Mouse (Mus musculus) ovary, postnatal 36 days (tissue): Measurements from ENCODE around the gene Apoc2.

Experiments
- DNase-seq: peaks from one replicate; pipeline ENCODE4 v3.0.0; 2022; ENCODE audit warnings: low spot score, mixed read lengths

The Apoc2 gene

DNA sequence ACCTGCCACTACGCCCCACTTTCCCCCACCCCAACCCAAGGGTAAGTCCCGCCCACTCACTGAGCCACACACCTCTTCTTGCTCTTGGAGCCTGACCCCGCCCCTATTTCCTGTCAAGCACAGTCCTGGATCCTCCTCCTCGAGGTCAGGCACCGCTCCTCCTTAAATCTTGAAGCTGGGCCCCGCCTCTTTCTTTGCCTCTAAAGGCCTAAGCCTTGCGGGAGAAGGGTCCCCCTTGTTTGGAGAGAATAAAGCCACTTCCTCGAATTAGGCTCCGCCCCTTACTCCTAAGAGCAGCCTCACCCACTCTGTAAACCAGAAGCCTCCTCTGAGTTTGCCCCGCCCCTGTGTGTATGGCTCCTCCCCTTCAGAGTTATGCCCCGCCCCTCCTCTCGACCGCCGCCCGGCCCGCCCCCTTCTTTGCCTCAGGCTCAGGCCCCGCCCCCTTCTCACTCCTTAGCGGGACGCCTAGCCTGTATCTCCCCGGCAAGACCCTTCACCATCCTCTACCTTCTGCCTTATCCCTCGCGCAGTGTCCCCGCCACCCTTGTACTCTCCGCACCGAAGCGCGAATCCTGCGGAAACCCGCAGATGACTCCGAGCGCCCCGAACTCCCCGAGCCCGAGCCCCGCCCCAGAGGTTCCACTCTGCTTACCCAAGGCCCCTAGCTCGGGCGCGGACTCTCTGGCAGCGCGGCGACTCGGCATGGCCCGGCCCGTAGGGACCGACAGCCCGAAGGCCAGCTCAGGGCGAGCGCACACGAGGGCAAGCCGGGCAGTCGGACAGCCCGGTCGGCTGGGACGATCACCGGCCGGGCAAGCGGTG lies 49.0 kb downstream of the Apoc2 start:
- peak; percentile 93 for DNase-seq

DNA sequence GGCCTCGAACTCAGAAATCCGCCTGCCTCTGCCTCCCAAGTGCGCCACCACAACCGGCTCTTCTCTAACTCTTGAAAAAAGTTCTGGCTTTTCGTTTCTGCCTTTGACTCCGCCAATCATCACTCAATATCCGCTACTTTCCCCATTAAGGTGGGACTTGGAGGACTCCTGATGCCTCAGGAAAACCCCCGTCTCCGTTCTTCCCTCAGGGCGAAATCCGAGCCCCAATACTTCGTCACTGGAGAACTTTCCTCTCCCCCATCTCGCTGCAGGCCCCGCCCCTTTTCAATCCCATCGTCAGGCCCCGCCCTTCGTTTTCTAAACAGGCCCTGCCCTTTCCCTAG lies 49.6 kb downstream of the Apoc2 start:
- DNase-seq, result no peak

DNA sequence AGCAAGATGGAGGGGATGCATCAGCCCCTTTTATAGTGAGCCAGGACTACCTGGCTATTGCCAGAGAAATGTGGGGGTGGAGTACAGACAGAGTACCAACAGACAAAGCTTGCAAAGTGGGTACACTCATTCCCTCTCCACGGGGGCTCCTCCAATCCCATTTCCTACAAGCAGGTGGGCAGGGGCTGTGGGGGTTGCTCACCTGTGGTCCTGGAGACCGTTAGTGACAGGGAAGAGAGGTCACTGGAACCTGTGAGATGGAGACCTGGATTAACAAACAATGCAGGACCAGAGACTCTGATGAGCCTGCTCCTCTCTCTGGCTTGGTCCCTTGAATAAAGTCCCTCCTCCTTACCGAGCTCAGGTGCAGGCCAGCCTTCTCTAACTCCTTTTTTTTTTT lies 50.0 kb downstream of the Apoc2 start:
- no peak for DNase-seq

DNA sequence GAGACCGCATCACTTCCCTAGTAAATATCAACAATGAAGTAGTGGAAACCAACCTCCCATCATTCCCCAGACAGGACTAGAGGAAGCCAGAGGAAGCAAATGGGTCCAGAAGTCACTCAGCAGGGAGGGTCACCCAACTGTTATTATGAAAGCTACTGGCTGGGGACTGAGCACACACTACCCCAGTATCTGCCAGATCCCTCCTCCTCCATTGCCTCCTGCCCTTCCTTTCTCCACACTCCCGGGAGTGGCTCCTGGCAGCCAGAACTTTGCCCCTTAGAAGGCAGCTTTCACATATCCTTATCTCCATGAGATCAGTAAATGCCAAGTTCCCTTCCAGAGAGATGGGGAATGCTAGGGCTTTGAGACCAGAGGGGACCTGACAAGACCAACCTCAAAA lies 54.3 kb downstream of the Apoc2 start:
- no peak for DNase-seq

DNA sequence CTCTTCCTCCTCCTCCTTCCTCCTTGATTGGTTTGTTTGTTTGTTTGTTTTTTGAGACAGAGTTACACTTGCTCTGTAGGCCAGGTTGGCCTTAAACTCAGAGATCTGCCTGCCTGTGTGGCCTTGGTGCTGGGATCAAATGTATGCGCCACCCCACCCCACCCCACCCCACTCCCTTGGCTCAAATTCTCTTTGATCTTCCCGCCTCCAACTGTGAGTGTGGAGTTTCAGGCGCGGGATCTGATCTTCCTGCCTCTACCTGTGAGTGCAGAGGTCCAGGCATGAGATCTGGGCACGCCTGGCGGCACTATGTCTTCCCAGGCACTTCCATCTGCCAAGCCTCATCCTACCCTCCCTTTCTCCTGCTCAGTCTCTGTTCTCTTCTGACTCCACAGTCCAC lies 55.5 kb downstream of the Apoc2 start:
- DNase-seq, result no peak
